Mouse (Mus musculus) embryonic facial prominence, embryonic 10.5 days (tissue): Measurements from ENCODE around the gene Hey2. TPM values are rescaled to one million over a fixed set of nuclear protein-coding genes. Genes with fewer than 3 reads are reported as not detected.

Experiments
- DNase-seq: peaks from one replicate; pipeline ENCODE4 v3.0.0-alpha.2; 2017; ENCODE audit warnings: low spot score
- H3K27ac ChIP-seq: fragments of 300-500 bp; sonication (generic); replicated peaks from 2 replicates; pipeline ENCODE4 v1.5.1; 2016; ENCODE audit warnings: mild to moderate bottlenecking
- H3K27me3 ChIP-seq: fragments of 300-500 bp; sonication (generic); replicated peaks from 2 replicates; pipeline ENCODE4 v1.6.1; 2016; ENCODE audit warnings: low read depth, mild to moderate bottlenecking; ENCODE audit not compliant: poor library complexity, severe bottlenecking
- H3K36me3 ChIP-seq: fragments of 300-500 bp; sonication (generic); replicated peaks from 2 replicates; pipeline ENCODE4 v1.6.1; 2016; ENCODE audit warnings: mild to moderate bottlenecking, moderate library complexity
- H3K4me1 ChIP-seq: fragments of 300-500 bp; sonication (generic); 2 replicates; pipeline ENCODE4 v1.6.1; 2016
- H3K4me3 ChIP-seq: fragments of 300-500 bp; sonication (generic); 2 replicates; pipeline ENCODE4 v1.5.1; 2016; ENCODE audit warnings: mild to moderate bottlenecking, moderate library complexity
- H3K9me3 ChIP-seq: fragments of 300-500 bp; sonication (generic); 2 replicates; pipeline ENCODE4 v1.6.1; 2016; ENCODE audit warnings: mild to moderate bottlenecking
- WGBS: fragments of 180-500 bp; shearing (Covaris S2); methylation state at CpG from one replicate; pipeline ENCODE4 v1.1.7; 2016; 5-methylcytosine and 5-hydroxymethylcytosine counted together
- polyA plus RNA-seq: library from polyadenylated mRNA; unstranded; fragments of >200 nt; fragmentation: Nextera tagmentation; extraction: Ambion mirVana; gene quantifications from 2 replicates; pipeline ENCODE4 v1.2.1, GENCODE M21; 2016

Gene Hey2
- polyA plus RNA-seq, 1 experiment from 2014 or later, result 3.2 TPM

- Histone ChIP-seq H3K9me3 (no peaks in the 10 kb centered on the region), H3K27me3 (no peaks in the 10 kb centered on the region), H3K36me3 (peaks cover 5% of the 10 kb centered on the region; the same call in 1 of the 2 replicates), H3K4me3 (no peak overlapping the region), H3K4me1 (no peaks in the 10 kb centered on the region), H3K27ac (no peak overlapping the region)
- WGBS, result 84% methylated on average over 5 of the region's 5 CpGs
- DNase-seq, result no peak
Observed at GRCm38 (mm10) chr10:30786103-30786754, 56.4 kb downstream of the Hey2 start.

Other genes with a start within 250 kb of the Hey2 start
- 30.9 and 31.8 TPM in 2 replicates for gene Trmt11, start 242.1 kb downstream of the Hey2 start, polyA plus RNA-seq
- 14.2 TPM in 2 replicates for gene Hint3, start 213.2 kb downstream of the Hey2 start, polyA plus RNA-seq
- 7.6 and 8.8 TPM in 2 replicates for gene Ncoa7, start 39.5 kb downstream of the Hey2 start, polyA plus RNA-seq